Mouse (Mus musculus): ENCODE measurements around the gene Abca4.

- TF ChIP-seq CTCF (conservative IDR thresholded peaks at IDR 0.05; ENCODE audit: insufficient read depth, insufficient read length, low read depth, low read length) = no peak
- no peak for TF ChIP-seq POLR2A (IDR thresholded peaks at IDR 0.05; ENCODE audit: low read depth, low read length)
Measured at GRCm38 (mm10) chr3:122221240-122222036, 177.2 kb downstream of the Abca4 start.
